Mouse (Mus musculus) lung, adult 2 months (tissue): ENCODE results near the gene Zfp52. TPM values are rescaled to one million over a fixed set of nuclear protein-coding genes. Genes with fewer than 3 reads are reported as not detected.

Experiments used
- DNase-seq: peaks from one replicate; pipeline ENCODE4 v3.0.0; 2022
- H3K4me1 ChIP-seq: fragments of 200-500 bp; 2 replicates; pipeline ENCODE4 v1.6.1; 2011; ENCODE audit warnings: low read length; ENCODE audit not compliant: control insufficient read depth, insufficient read depth
- H3K4me3 ChIP-seq: fragments of 200-500 bp; replicated peaks from 2 replicates; pipeline ENCODE3; 2011; ENCODE audit warnings: low read depth, mild to moderate bottlenecking, control low read depth, low read length; ENCODE audit errors: extremely low read depth
- CTCF ChIP-seq: fragments of 200-500 bp; IDR thresholded peaks from 2 replicates; pipeline ENCODE4 v1.5.1; 2011; ENCODE audit warnings: mild to moderate bottlenecking, low read length, control low read depth; ENCODE audit not compliant: insufficient read depth
- POLR2A ChIP-seq: fragments of 200-500 bp; IDR thresholded peaks from 2 replicates; pipeline ENCODE4 v1.6.1; 2011; ENCODE audit warnings: low read depth, mild to moderate bottlenecking, control low read depth, low read length, borderline replicate concordance; ENCODE audit errors: extremely low read depth
- WGBS: fragments of 180-500 bp; shearing (Covaris S2); methylation state at CpG from one replicate; pipeline ENCODE4 v1.1.7; 2018; 5-methylcytosine and 5-hydroxymethylcytosine counted together
- polyA plus RNA-seq: library from polyadenylated mRNA; depleted of rRNA; stranded (reverse); fragments of >200 nt; gene quantifications from 2 replicates; pipeline ENCODE4 v1.2.3, GENCODE M21; 2012; rRNA removed

Zfp52 gene
- polyA plus RNA-seq, 1 experiment, result 0.73 TPM

DNA sequence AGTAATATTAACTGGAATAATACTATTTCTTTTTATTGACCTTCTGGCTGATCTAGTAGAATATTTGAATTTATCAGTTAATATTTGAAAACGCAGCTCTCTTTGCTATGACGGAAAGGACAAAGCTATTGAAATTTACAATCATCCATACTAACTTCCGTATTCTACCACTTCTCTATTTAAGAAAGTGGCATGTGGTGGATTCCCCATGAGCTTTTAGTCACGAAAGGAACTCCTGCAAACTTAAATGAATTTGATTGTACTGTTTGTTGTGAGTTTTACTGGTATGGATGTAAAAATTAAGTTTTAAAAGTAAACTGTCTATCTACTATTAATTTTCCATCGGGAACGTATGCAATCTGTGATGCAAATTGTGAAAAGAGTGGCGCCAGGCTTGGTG, 757 bp downstream of the Zfp52 start:
- 31% methylated on average over 7 of the region's 7 CpGs for WGBS
- Histone ChIP-seq H3K4me3 (peak overlapping the region; percentile 57), H3K4me1 (peaks cover 14% of the 10 kb centered on the region)
- DNase-seq, result no peak
- TF ChIP-seq CTCF, result no peak
- TF ChIP-seq POLR2A, result no peak

DNA sequence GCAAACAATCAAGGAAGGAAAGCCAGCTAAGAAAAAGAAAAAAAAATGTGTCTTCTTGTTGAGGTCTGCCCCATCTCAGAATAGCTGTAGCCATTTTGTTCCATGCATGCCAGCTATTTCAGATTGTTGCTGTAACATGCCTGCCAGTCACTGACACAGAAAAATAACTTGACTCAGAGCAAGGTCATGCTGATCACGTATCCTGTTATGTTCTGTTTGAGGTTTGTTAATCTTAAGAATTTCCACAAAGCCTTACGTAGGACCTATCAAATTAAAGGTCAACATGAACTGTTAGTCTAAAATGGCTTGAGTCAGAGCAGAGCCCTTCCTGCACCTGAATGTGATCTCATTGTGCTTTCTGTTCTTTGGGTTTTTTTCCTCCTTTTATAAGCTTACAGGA, 1.3 kb downstream of the Zfp52 start:
- Histone ChIP-seq H3K4me3 (no peak overlapping the region), H3K4me1 (peaks cover 11% of the 10 kb centered on the region)
- 21% methylated on average over 2 of the region's 2 CpGs for WGBS
- TF ChIP-seq POLR2A (no peak), CTCF (no peak)
- DNase-seq, result no peak

DNA sequence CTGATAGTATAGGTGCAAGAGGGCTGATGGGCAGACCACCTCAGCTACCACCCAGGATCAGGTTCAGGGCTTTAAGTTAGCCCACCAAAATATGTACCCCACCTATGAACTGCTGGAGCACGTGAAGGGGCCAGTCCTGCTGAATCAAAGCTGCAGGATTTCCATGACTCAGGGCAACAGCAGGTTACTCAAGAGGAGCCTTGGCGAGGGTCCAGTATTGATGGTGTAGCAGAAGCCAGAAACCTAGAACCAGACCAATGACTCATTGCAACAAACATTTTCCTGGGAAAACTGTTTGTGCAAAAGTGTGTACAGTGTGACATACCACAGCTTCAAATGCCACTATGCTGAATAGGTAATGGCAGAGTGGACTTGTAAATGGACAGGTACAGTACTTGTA, 22.5 kb downstream of the Zfp52 start:
- WGBS, result 81% methylated on average over 2 of the region's 2 CpGs
- TF ChIP-seq CTCF (no peak), POLR2A (no peak)
- no peaks in the 10 kb centered on the region for H3K4me1 ChIP-seq
- DNase-seq, result no peak
- H3K4me3 ChIP-seq, result no peak overlapping the region

DNA sequence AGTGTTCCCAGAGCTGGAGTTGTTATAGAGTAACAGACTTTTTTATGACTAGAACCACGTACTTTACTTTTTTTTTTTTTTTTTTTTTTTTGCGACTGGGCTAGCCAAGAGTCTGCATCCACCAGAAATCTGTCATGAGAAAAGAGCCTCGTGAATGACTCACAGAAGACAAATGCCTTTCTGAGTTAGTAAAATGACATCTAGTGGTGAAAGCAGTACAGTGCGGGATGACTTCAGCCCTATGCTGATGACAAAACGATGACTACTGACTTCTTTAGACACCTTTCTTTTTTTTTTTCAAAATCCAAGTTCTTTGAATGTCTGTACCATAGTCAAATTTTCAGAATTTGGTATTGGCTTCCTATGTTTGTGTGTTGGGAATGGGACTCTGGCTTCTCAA, 30.9 kb downstream of the Zfp52 start:
- TF ChIP-seq POLR2A, result no peak
- TF ChIP-seq CTCF, result peak; percentile 27; the same call in 1 of the 2 replicates

DNA sequence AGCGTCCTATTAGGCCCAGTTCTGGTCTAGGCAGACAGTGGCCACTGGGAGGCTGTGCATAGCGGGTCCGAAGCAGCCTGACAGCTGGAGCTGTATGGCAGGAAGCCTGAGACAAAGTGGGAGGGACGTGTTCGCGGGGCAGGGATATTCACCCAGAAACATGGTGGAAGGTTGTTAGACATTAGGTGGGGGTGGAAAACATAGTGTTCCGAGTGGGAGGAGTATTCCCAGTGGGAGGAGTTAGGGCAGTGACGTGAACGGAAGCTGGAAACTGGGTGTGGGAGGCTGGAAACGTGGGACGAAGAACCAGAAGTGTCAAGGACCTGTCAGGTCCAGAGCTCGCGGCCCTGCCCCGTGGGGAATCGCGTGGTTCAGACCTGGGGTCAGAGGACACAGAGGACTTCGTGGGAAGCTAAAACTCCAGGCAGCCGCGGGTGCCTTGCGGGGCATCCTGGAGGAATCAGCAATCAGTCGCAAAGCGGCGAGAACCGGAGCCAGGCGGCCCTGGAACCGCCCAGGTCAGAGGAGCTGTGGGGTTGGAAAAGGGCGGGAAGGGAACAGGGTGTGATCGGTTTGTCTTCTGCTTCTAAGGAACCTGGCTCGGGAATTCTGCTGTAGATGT, 31.5 kb downstream of the Zfp52 start, which contains the start of gene Zfp948:
TSS of gene Zfp948 (plus strand) at position 281 of the 622 bp plus-strand sequence.
- under 1% methylated on average over 29 of the region's 29 CpGs for WGBS
- H3K4me1 ChIP-seq, result peaks cover 9% of the 10 kb centered on the region

More for the DNA sequence above, 30.9 kb downstream of the Zfp52 start:
- Histone ChIP-seq H3K4me3 (no peak overlapping the region), H3K4me1 (peaks cover 9% of the 10 kb centered on the region)
- DNase-seq, result no peak
- under 1% methylated on average over 5 of the region's 5 CpGs for WGBS

DNA sequence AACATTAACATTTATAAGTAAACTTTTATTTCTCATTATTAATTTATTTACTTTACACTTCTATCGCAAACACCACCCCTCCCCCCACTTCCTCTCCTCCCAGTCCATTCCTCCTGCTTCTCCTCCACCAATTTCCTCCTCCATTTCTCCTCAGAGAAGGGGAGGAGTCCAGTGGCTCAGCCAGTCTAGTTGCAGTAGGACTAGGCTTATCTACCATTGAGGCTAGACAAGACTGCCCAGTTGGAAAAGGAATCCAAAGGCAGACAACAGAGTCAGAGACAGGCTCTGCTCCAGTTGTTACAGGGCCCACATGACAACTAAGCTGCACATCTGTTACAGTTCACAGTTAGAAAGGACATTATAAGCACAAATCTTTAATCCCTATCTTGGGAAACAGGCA, 32.4 kb downstream of the Zfp52 start:
- Histone ChIP-seq H3K4me1 (peaks cover 9% of the 10 kb centered on the region), H3K4me3 (no peak overlapping the region)
- 22% methylated on average over 1 of the region's 1 CpGs for WGBS
- DNase-seq, result no peak
- TF ChIP-seq CTCF (no peak), POLR2A (no peak)

More for the DNA sequence above, 31.5 kb downstream of the Zfp52 start, which contains the start of gene Zfp948:
- peak; percentile 30; the same call in 1 of the 2 replicates for TF ChIP-seq CTCF
- TF ChIP-seq POLR2A, result peak; percentile 49; the same call in 1 of the 2 replicates
- H3K4me3 ChIP-seq, result peak within 1 kb of the TSS; percentile 91
- DNase-seq, result peak; percentile 84

DNA sequence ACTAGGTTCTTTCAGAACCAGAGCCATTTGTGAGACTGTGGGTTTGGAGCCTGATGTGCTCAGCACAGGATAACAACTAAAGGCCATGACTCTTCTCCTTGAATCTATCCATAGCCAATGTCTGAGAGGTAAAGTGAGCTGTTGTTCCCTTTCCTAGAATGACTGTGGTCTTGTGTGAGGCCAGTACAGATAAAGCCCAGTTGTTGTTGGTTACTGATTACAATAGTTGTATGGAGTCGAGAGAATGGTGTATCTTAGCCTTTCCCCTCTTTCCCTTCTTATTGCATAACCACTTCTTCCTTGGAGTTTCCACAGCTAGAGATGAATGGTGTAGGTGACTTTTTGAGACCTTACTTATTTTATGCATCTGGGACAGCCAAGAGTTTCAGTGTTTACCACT, 43.7 kb downstream of the Zfp52 start:
- Histone ChIP-seq H3K4me3 (no peak overlapping the region), H3K4me1 (no peaks in the 10 kb centered on the region)
- WGBS, result 47% methylated on average over 1 of the region's 1 CpGs
- TF ChIP-seq CTCF, result no peak
- TF ChIP-seq POLR2A, result no peak
- no peak for DNase-seq

DNA sequence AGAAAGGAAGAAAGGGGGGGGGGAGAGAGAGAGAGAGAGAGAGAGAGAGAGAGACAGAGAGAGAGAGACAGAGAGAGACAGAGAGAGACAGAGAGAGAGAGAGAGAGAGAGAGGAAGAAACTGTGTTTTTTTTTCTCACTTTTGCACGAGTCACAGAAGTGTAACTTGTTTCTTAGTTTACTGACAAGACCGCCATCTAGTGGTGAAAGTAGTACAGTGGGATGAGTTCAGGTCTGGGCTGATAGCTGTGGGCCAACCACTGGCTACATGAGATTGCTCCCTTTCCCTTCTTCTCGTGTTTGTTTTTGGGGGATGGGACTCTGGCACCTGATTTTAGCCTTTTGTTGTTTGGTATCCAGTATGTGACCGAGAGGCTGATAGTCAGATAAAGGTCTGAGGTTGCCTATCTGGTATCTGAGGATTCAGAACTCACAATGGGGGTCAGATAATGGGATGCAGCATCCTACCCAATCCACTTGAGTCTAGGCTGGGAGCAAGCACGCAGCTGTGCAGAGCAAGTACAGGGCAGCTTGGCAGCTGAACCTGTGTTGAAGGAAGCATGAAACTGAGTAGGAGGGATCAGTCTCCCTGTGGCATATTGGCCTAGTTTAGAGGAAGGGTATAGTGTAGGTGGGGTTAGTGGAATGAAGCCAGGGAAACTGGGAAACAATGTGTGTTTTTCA, 44.3 kb downstream of the Zfp52 start:
- H3K4me3 ChIP-seq, result no peak overlapping the region
- WGBS, result 26% methylated on average over 5 of the region's 5 CpGs
- TF ChIP-seq CTCF, result peak; percentile 55
- TF ChIP-seq POLR2A, result no peak
- H3K4me1 ChIP-seq, result no peaks in the 10 kb centered on the region
- peak; percentile 16 for DNase-seq

DNA sequence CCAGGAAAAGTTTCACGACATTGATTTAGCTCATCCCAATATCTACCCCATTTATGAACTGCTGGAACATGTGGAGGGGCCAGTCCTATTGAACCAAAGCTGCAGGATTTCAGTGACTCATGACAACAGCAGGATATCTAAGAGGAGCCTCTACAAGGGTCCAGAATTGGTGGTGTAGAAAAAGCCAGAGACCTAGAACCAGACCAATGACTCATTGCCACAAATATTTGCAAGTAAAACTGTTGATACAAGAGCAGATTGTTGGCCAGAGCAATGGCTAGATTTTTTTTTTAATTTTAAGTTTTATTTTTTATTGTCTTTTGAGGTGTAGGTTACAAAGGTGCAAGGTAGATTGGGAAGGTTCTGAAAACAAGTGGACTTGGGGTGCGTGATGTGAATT, 50.2 kb downstream of the Zfp52 start:
- TF ChIP-seq CTCF (no peak), POLR2A (no peak)
- WGBS, result 98% methylated on average over 2 of the region's 2 CpGs
- H3K4me1 ChIP-seq, result no peaks in the 10 kb centered on the region
- DNase-seq, result no peak
- no peak overlapping the region for H3K4me3 ChIP-seq

Other genes starting within 250 kb of the Zfp52 start
- gene Vmn1r237, start 223.7 kb upstream of the Zfp52 start, polyA plus RNA-seq, result not detected in 2 replicates
- gene Zfp677, start 151.8 kb upstream of the Zfp52 start, polyA plus RNA-seq, result 0.16 and 0.38 TPM in 2 replicates
- gene Zfp54, start 112.3 kb upstream of the Zfp52 start, polyA plus RNA-seq, result 0.83 and 1.1 TPM in 2 replicates
- gene Zfp51, start 85.2 kb upstream of the Zfp52 start, polyA plus RNA-seq, result 0.69 and 1.3 TPM in 2 replicates
- gene Zfp53, start 46.5 kb upstream of the Zfp52 start, polyA plus RNA-seq, result 1.5 and 1.8 TPM in 2 replicates
- 1.3 and 1.9 TPM in 2 replicates for gene Zfp948, start 31.5 kb downstream of the Zfp52 start, polyA plus RNA-seq
- 0.40 and 0.64 TPM in 2 replicates for gene Zfp983, start 115.1 kb downstream of the Zfp52 start, polyA plus RNA-seq
- not detected in 2 replicates for gene Gm10226, start 156.3 kb downstream of the Zfp52 start, polyA plus RNA-seq
- gene Zfp760, start 172.2 kb downstream of the Zfp52 start, polyA plus RNA-seq, result 0.69 and 1.4 TPM in 2 replicates
- gene Zfp229, start 195.3 kb downstream of the Zfp52 start, polyA plus RNA-seq, result 1.4 and 2.5 TPM in 2 replicates